Mouse (Mus musculus): ENCODE measurements at regions not wholly inside any gene's neighbourhood (a gene's known extent, or its start where the extent isn't known, plus 50 kb on each side); places are given as distances from the start of the nearest gene placed in this dataset.

DNA sequence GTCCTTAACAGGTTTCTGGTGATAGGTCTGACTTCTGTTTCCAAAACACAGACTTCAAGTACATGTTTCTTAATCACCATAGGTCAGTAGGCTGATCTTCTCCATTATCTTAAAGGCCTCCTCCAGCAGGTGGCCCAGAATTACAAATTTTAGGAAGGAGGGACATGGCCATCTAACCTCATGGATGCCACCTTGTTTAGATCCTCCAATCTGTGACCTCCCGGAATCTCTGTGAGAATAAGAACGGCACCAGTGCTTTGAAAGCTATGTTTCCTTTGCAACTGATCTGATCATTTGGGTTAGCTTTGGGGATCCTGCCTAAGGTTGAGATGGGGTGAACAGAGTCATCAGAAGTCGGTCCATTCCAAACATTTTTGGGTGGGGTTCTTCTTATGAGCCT lies 209.4 kb upstream of the Btbd3 start:
- H3K9me3 ChIP-seq, result no peaks in the 10 kb centered on the region
- no peaks in the 10 kb centered on the region for H3K36me3 ChIP-seq
- ATAC-seq (ENCODE audit: low FRiP score), result no peak
- no peak overlapping the region for H3K27ac ChIP-seq
- no peak overlapping the region for H3K4me3 ChIP-seq
- WGBS, result 95% methylated on average over 3 of the region's 3 CpGs
- H3K9ac ChIP-seq, result no peak overlapping the region
- no peaks in the 10 kb centered on the region for H3K27me3 ChIP-seq
- H3K4me2 ChIP-seq, result no peak overlapping the region
- H3K4me1 ChIP-seq (replicated peaks), result peaks cover 9% of the 10 kb centered on the region

DNA sequence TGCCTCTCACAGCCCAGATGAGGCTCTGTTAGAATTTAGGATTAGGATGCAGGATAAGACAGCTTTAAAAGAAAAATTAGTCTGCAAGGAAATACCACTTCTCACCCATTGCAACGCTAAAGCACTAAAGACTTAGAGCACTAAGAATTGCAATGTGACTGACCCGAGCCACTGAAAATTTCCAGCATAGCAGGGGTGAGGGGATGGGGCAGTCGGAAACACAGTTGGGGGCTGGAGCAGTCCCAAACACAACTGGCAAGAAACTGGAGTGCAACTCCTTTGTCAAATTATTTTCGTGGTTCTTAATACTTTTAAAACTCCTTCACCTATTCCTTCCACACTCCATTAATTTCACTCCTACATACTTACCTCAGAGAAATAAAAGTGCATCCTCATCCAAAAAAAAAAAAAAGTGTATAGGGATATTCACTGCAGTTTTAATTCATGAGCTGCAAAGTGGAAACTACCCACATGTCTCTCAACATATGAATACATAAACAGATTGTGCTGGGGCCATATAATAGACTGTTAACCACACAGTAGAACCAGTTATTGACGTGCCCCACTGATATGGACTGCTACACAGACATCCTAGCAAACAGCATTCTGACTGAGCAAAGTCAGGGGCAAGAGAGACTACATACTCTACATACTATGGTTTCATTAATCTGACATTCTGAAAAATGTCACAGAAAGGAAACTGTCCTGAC lies 210.3 kb upstream of the Btbd3 start:
- no peaks in the 10 kb centered on the region for H3K9me3 ChIP-seq
- H3K36me3 ChIP-seq, result no peaks in the 10 kb centered on the region
- WGBS, result 53% methylated on average over 5 of the region's 5 CpGs
- H3K27me3 ChIP-seq, result no peaks in the 10 kb centered on the region
- no peak overlapping the region for H3K27ac ChIP-seq
- peaks cover 9% of the 10 kb centered on the region for H3K4me1 ChIP-seq (replicated peaks)
- ATAC-seq (ENCODE audit: low FRiP score), result no peak
- no peak overlapping the region for H3K4me3 ChIP-seq
- no peak overlapping the region for H3K9ac ChIP-seq
- no peak overlapping the region for H3K4me2 ChIP-seq

DNA sequence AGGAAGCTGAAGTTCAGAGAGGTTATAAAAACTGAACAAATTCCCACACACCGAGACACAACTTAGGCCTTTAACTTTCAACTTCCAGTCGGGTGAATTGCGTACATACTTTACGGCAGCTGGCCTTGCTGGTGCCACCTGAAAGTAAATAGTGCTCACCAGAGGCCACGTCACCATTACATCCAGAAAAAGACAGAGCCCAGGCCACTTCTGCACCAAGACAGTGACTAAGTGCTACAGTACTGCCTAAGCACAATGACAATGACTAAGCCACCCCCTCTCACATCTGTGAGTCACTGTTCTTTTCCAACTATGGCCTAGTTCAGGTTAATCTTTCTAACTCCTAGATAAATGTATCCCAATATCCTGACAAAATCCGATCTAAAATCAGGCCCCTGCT lies 215.7 kb upstream of the Btbd3 start:
- H3K9me3 ChIP-seq, result no peaks in the 10 kb centered on the region

DNA sequence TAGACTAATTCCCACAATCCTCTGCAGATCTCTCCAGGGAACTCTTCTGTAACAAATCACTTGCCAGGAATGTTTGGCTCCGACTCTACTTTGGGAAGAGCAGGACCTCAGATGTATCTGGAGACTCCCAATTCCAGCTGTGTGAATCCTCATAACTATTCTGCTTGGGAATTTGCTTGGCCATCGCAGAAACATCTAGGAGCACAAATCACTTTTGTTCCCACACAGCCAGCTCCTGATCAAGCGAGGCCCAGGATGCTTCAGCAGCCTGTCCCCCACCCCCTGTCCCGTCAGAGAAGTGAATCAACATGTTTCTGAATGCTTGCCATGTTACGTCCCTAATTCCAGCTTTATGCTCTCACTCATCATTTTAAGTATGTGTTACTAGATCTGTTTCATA lies 216.1 kb upstream of the Btbd3 start:
- Histone ChIP-seq H3K27ac (no peak overlapping the region), H3K4me3 (no peak overlapping the region), H3K27me3 (no peaks in the 10 kb centered on the region), H3K4me2 (no peak overlapping the region), H3K9me3 (no peaks in the 10 kb centered on the region), H3K9ac (no peak overlapping the region), H3K4me1 (replicated peaks) (no peaks in the 10 kb centered on the region), H3K36me3 (no peaks in the 10 kb centered on the region)
- 77% methylated on average over 5 of the region's 5 CpGs for WGBS
- ATAC-seq (ENCODE audit: low FRiP score), result no peak

More for the DNA sequence above, 215.7 kb upstream of the Btbd3 start:
- H3K4me1 ChIP-seq (replicated peaks), result no peaks in the 10 kb centered on the region
- no peak for ATAC-seq (ENCODE audit: low FRiP score)
- H3K4me3 ChIP-seq, result no peak overlapping the region
- no peak overlapping the region for H3K27ac ChIP-seq
- no peak overlapping the region for H3K4me2 ChIP-seq
- H3K27me3 ChIP-seq, result no peaks in the 10 kb centered on the region
- 89% methylated on average over 6 of the region's 6 CpGs for WGBS
- H3K36me3 ChIP-seq, result no peaks in the 10 kb centered on the region
- no peak overlapping the region for H3K9ac ChIP-seq

DNA sequence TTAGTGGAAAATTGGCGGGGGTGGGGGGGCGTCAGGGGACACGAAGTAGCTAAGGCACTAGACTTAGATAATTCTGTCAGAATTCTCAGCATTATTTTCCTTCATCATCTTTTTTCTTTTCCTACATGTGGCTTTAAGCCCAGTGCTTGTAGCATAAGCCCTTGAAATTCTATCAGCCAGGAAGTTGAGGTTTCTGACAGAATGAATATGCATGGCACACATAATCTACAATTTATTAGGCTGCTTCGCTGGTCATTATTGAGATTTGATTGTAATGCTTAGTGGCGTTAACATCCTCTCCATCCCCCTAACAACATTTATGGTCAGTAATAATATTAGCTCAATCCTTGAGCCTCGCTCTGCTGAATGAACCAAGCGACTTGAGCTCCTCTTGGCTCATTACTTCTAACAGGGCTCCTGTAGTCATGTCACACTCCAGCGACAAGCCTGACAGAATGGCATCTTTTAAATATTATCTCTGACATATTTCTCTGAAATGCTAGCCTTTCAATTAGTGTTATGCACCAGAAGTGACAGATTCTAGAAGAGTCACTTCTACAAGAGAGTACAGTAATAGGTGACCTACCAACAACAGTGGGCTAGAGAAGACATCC lies 222.1 kb upstream of the Btbd3 start:
- H3K9ac ChIP-seq, result no peak overlapping the region
- no peaks in the 10 kb centered on the region for H3K9me3 ChIP-seq
- no peaks in the 10 kb centered on the region for H3K36me3 ChIP-seq
- no peak overlapping the region for H3K4me3 ChIP-seq
- ATAC-seq (ENCODE audit: low FRiP score), result peak; percentile 59
- peak overlapping the region; percentile 23; the same call in 1 of the 2 replicates for H3K27ac ChIP-seq
- no peaks in the 10 kb centered on the region for H3K27me3 ChIP-seq
- H3K4me1 ChIP-seq (replicated peaks), result peaks cover 5% of the 10 kb centered on the region; the same call in 1 of the 2 replicates
- WGBS, result 80% methylated on average over 8 of the region's 8 CpGs
- H3K4me2 ChIP-seq, result no peak overlapping the region

DNA sequence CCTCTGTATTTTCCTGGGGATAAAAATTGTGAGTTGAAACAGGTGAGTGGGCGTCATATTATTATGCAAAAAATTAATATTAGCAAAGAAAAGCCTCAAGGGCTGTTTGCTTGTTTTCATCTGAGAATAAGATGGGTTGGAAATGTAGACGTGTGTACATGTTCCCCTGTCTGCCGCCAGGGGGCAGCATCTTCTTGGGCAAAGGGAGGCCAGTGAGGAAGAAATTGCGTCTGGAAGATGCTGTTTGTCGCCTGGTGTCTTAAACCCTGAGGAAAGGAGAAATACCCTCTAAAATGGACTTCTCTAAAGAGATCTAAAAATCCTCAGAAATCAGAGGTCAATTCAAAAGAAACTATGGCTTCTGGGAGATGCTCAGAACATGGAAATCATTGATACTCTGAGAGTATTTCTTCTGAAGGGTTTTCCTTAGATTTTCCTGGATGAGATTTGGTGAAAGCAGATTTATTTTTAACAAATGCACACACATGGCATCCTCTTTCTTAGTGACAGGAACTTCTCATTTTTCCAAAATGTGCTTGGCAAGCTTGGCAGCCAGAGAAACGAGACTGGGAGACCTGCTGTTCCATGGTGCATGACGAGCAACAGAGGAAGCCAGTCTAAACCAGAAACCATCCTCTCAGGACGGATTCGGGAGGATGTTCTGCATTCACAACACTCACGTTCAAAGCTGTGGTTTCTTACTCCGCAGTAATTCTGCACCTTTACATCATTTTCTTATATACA lies 222.8 kb upstream of the Btbd3 start:
- H3K9me3 ChIP-seq, result no peaks in the 10 kb centered on the region
- H3K4me1 ChIP-seq (replicated peaks), result peaks cover 5% of the 10 kb centered on the region; the same call in 1 of the 2 replicates
- H3K4me2 ChIP-seq, result no peak overlapping the region
- WGBS, result 33% methylated on average over 11 of the region's 11 CpGs
- peak overlapping the region; percentile 23; the same call in 1 of the 2 replicates for H3K27ac ChIP-seq
- no peaks in the 10 kb centered on the region for H3K27me3 ChIP-seq
- no peaks in the 10 kb centered on the region for H3K36me3 ChIP-seq
- no peak overlapping the region for H3K4me3 ChIP-seq
- ATAC-seq (ENCODE audit: low FRiP score), result peak; percentile 81
- no peak overlapping the region for H3K9ac ChIP-seq

DNA sequence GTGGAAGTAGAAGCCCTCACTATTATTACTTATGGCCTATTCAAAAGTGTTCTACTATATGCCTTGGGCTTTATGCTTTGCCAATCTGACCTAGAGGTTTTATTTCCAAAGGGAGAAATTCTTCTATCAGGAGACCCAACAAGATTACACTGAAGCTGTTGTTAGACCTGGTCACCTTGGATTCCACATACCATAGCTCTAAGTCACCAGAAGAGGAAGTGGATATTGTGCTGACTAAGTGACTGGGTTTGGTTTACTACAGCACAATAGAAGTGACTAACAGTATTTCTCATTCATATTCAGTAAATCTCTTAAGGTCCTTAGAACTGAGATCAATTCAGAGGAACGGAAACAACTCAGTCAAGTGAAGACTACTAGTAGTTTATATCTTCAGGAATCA lies 229.0 kb upstream of the Btbd3 start:
- H3K4me1 ChIP-seq (replicated peaks), result no peaks in the 10 kb centered on the region
- WGBS, result 87% methylated on average over 1 of the region's 1 CpGs

DNA sequence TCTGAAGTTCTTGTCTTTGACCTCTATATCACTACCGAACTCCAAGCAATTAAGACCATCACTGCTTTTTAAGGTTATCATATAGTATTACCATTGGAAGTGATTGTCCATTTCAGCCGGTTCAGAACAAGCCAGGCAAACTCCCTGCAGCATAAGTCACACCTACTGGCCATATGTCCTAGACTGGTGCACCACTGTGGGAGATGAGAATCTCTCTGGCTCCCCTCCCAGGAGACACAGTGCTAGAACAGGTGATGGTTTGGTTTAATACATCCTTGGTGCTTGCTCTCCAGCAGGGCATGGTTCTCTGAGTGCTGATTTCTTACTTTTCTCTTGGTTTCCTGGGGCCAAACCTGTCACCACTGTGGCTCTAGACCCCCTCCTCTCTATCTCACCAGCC lies 232.8 kb upstream of the Btbd3 start:
- Histone ChIP-seq H3K9ac (no peak overlapping the region), H3K4me2 (no peak overlapping the region), H3K4me1 (replicated peaks) (no peaks in the 10 kb centered on the region), H3K27me3 (no peaks in the 10 kb centered on the region), H3K36me3 (no peaks in the 10 kb centered on the region), H3K4me3 (no peak overlapping the region), H3K27ac (no peak overlapping the region), H3K9me3 (no peaks in the 10 kb centered on the region)
- ATAC-seq (ENCODE audit: low FRiP score), result no peak
- WGBS, result 91% methylated on average over 2 of the region's 2 CpGs

More for the DNA sequence above, 229.0 kb upstream of the Btbd3 start:
- Histone ChIP-seq H3K9ac (no peak overlapping the region), H3K4me3 (no peak overlapping the region), H3K27ac (no peak overlapping the region), H3K36me3 (no peaks in the 10 kb centered on the region), H3K9me3 (no peaks in the 10 kb centered on the region), H3K4me2 (no peak overlapping the region), H3K27me3 (no peaks in the 10 kb centered on the region)
- no peak for ATAC-seq (ENCODE audit: low FRiP score)

DNA sequence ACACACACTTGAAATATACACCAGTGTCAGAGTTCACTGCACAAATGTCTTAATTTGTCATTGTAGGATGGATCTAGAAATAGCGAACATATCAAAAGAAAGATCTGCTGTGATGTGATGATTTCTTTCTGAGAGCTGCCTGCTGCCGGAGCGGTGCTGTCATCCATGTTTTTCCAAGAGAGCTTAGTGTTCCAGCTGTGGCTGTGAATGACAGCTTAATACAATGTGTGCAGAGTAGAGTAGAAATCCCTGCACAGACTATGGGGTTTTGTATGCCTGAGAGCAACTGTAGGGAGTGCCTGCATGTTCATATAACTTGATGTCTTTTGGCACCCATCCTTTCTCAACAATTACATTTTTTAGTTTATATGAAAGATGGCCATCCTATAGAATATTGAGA lies 274.6 kb upstream of the Btbd3 start:
- Histone ChIP-seq H3K27me3 (no peaks in the 10 kb centered on the region), H3K36me3 (no peaks in the 10 kb centered on the region), H3K9me3 (no peaks in the 10 kb centered on the region), H3K27ac (no peak overlapping the region), H3K9ac (no peak overlapping the region), H3K4me2 (no peak overlapping the region), H3K4me1 (replicated peaks) (no peaks in the 10 kb centered on the region), H3K4me3 (no peak overlapping the region)
- WGBS, result 54% methylated on average over 3 of the region's 3 CpGs
- ATAC-seq (ENCODE audit: low FRiP score), result no peak

DNA sequence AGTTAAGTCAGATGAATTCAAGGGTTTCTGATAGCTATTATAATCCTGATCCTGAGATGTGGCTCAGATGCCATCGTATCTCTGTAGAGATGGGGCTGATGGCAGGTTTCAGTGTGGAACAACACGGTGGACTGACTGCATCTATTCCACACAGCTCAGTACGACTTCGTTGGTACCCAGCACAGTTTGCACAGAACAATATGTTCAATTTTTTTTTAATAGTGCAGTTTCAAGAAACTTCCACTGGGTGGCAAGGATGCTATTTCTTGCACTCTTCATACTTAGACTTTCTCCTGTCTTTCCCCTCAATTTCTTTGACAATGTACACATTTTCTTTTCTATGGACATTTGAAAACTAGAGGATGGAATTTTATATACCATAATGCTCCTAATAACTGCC lies 278.6 kb upstream of the Btbd3 start:
- Histone ChIP-seq H3K36me3 (no peaks in the 10 kb centered on the region), H3K27me3 (no peaks in the 10 kb centered on the region), H3K9me3 (no peaks in the 10 kb centered on the region), H3K4me2 (no peak overlapping the region), H3K4me3 (no peak overlapping the region), H3K4me1 (replicated peaks) (no peaks in the 10 kb centered on the region), H3K9ac (no peak overlapping the region), H3K27ac (no peak overlapping the region)
- peak; percentile 82 for ATAC-seq (ENCODE audit: low FRiP score)
- 50% methylated on average over 4 of the region's 4 CpGs for WGBS

DNA sequence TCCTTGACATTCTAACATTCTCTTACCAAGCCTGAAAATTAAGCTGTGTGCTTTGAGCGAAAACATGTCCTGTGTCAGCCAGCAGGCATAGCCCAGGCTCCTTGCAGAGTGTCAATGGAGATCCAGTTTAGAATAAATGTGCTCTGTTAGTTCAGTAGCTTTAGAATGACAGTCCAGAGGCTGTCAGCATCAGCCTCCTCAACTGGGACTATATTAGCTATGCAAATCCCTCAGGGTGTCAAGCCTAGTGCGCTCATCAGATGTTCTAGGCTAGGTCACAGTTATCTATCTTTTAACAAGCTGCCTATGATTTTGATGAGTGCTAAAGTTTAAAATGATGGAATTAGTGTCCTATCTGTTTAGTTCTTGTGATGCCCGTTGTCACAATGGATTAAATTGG lies 281.7 kb upstream of the Btbd3 start:
- ATAC-seq (ENCODE audit: low FRiP score), result no peak
- no peaks in the 10 kb centered on the region for H3K27me3 ChIP-seq
- H3K4me3 ChIP-seq, result no peak overlapping the region
- no peak overlapping the region for H3K9ac ChIP-seq
- H3K27ac ChIP-seq, result no peak overlapping the region
- H3K36me3 ChIP-seq, result no peaks in the 10 kb centered on the region
- WGBS, result 78% methylated on average over 3 of the region's 3 CpGs
- H3K4me2 ChIP-seq, result no peak overlapping the region
- H3K9me3 ChIP-seq, result no peaks in the 10 kb centered on the region
- no peaks in the 10 kb centered on the region for H3K4me1 ChIP-seq (replicated peaks)

DNA sequence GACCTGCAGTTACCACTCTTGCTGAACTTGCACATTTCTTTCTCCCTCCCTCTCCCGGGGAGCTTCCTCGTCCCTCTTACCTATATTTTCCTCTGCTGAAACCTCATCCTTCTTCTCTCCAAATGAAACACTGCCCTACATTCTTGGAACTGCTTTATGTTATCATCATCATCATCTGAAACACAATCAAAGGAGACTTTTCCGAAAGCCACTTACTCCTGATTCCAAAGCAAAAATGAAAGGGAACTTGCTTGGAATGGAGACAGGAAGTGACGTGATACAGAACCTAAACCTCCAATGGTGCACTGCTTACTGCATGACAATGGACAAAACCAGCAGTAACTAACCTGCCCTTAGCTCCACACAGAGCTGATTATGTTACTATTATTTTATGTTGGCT lies 287.2 kb upstream of the Btbd3 start:
- Histone ChIP-seq H3K4me3 (no peak overlapping the region), H3K4me2 (no peak overlapping the region), H3K27ac (no peak overlapping the region), H3K4me1 (replicated peaks) (peaks cover 4% of the 10 kb centered on the region; the same call in 1 of the 2 replicates), H3K9me3 (no peaks in the 10 kb centered on the region), H3K36me3 (no peaks in the 10 kb centered on the region), H3K27me3 (no peaks in the 10 kb centered on the region), H3K9ac (no peak overlapping the region)
- WGBS, result 78% methylated on average over 4 of the region's 4 CpGs
- ATAC-seq (ENCODE audit: low FRiP score), result no peak

Data from hindbrain, embryonic 13.5 days (tissue).